Mouse (Mus musculus) C2C12 (cell line): ENCODE results near the gene Myh6. TPM values are rescaled to one million over a fixed set of nuclear protein-coding genes. Genes with fewer than 3 reads are reported as not detected.
"Not testable (repeated sequence)": the region's sequence is repeated elsewhere in the genome, so short reads cannot be mapped to it uniquely, and the experiment has no call there.

Source experiments
- H3K27me3 ChIP-seq: one replicate; pipeline ENCODE4 v1.6.1; 2011; ENCODE audit not compliant: control insufficient read depth, insufficient read depth, insufficient read length
- H3K36me3 ChIP-seq: one replicate; pipeline ENCODE4 v1.6.1; 2011; ENCODE audit not compliant: control insufficient read depth, insufficient read depth
- H3K4me3 ChIP-seq: one replicate; pipeline ENCODE4 v1.5.1; 2011; ENCODE audit warnings: mild to moderate bottlenecking, control low read depth; ENCODE audit not compliant: poor library complexity, insufficient read depth, severe bottlenecking
- H3K79me2 ChIP-seq: one replicate; pipeline ENCODE4 v1.6.1; 2011; ENCODE audit not compliant: control insufficient read depth, insufficient read depth
- H3K79me3 ChIP-seq: one replicate; pipeline ENCODE4 v1.6.1; 2011; ENCODE audit warnings: low read depth, control low read depth
- H3ac ChIP-seq: one replicate; pipeline ENCODE3; 2011; ENCODE audit warnings: low read depth; ENCODE audit not compliant: control insufficient read depth, insufficient read length
- CEBPB ChIP-seq: IDR thresholded peaks from one replicate; pipeline ENCODE4 v1.6.1; 2011; ENCODE audit warnings: low read depth, mild to moderate bottlenecking, control low read depth, moderate library complexity
- CTCF ChIP-seq: IDR thresholded peaks from one replicate; pipeline ENCODE4 v1.5.1; 2011; ENCODE audit not compliant: control insufficient read depth, insufficient read depth, insufficient read length
- FOSL1 ChIP-seq: IDR thresholded peaks from one replicate; pipeline ENCODE4 v1.8.0; 2011; ENCODE audit warnings: mild to moderate bottlenecking, low read length; ENCODE audit not compliant: poor library complexity, insufficient read depth, severe bottlenecking
- MAX ChIP-seq: IDR thresholded peaks from one replicate; pipeline ENCODE4 v1.6.1; 2011; ENCODE audit warnings: mild to moderate bottlenecking, control low read depth
- MYOD1 ChIP-seq: IDR thresholded peaks from one replicate; pipeline ENCODE4 v1.6.1; 2011; ENCODE audit warnings: low read depth; ENCODE audit not compliant: control insufficient read depth, insufficient read length
- MYOG ChIP-seq: IDR thresholded peaks from one replicate; pipeline ENCODE4 v1.6.1; 2011; ENCODE audit not compliant: control insufficient read depth, insufficient read length; ENCODE audit errors: extremely low read depth
- USF1 ChIP-seq: IDR thresholded peaks from one replicate; pipeline ENCODE4 v1.6.1; 2011; ENCODE audit warnings: low read depth, mild to moderate bottlenecking, control low read depth, moderate library complexity
- polyA plus RNA-seq: library from polyadenylated mRNA; unstranded; fragments of >200 nt; fragmentation: generic; extraction: Trizol; gene quantifications from one replicate; pipeline ENCODE4 v1.2.1, GENCODE M21; 2012; ENCODE audit warnings: missing spikeins

Myh6 gene
- polyA plus RNA-seq, 1 experiment = 0.02 TPM

- Histone ChIP-seq H3K4me3 (no peak overlapping the region), H3K79me2 (no peaks in the 10 kb centered on the region), H3K36me3 (no peaks in the 10 kb centered on the region), H3K27me3 (peaks cover 13% of the 10 kb centered on the region), H3ac (no peak overlapping the region), H3K79me3 (no peaks in the 10 kb centered on the region)
- no peak for TF ChIP-seq FOSL1
- no peak for TF ChIP-seq MAX
- TF ChIP-seq MYOD1 = no peak
- no peak for TF ChIP-seq CEBPB
These were observed 26.9 kb upstream of the Myh6 start for GRCm38 (mm10) chr14:54993636-54994035.

DNA sequence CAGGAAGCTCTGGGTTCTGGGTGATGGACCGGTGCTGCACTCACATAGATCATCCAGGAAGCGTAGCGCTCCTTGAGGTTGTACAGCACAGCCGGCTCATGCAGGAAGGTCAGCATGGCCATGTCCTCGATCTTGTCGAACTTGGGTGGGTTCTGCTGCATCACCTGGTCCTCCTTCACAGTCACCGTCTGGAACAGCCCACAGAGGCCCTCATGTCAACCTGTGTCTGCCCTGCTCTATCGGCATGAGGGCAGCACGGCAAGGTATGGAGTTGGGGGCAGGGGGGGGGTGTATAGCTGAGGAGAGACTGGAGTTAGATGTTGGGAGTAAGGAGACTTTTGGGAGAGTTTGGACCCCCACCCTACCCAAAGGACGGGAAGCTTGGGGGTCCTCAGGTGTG is 25.5 kb upstream of the Myh6 start:
- Histone ChIP-seq H3K27me3 (peaks cover 20% of the 10 kb centered on the region), H3K79me3 (no peaks in the 10 kb centered on the region), H3K79me2 (no peaks in the 10 kb centered on the region), H3K4me3 (no peak overlapping the region), H3ac (no peak overlapping the region), H3K36me3 (no peaks in the 10 kb centered on the region)
- no peak for TF ChIP-seq MYOD1
- TF ChIP-seq MAX = no peak
- TF ChIP-seq CTCF = no peak
- no peak for TF ChIP-seq FOSL1
- TF ChIP-seq CEBPB = no peak
- TF ChIP-seq MYOG = no peak
- TF ChIP-seq USF1 = no peak

DNA sequence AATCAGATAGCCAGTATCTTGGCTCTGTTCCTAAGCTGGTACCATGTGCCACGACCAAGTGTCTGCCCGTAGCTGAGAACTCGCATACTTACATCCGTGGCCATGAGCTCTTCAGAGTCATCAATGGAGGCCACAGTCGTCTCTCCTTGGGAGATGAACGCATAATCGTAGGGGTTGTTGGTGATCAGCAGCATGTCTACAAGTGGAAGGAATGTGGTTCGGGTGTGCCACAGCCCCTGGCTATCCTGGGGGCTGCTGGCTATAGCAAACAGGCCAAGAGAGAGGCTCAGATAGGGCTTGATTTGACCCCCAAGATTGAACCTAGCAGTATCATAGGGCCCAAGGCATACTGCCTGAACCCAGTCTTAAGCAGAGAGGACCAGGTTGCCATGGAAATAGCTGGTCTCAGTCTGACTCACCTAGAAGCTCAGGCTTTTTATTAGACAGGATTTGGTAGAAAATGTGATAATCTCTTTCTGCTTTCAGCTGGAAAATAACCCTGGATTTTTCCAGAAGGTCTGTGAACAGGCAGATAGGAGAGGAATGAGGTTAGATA is 23.2 kb upstream of the Myh6 start:
- Histone ChIP-seq H3K4me3 (no peak overlapping the region), H3K79me2 (no peaks in the 10 kb centered on the region), H3ac (no peak overlapping the region), H3K79me3 (no peaks in the 10 kb centered on the region), H3K36me3 (no peaks in the 10 kb centered on the region), H3K27me3 (peaks cover 24% of the 10 kb centered on the region)
- TF ChIP-seq USF1 (no peak), MYOG (no peak), MYOD1 (no peak), FOSL1 (no peak), MAX (no peak), CEBPB (no peak), CTCF (no peak)

- Histone ChIP-seq H3K36me3 (no peaks in the 10 kb centered on the region), H3K79me3 (no peaks in the 10 kb centered on the region), H3ac (no peak overlapping the region), H3K79me2 (no peaks in the 10 kb centered on the region), H3K4me3 (no peak overlapping the region), H3K27me3 (peaks cover 26% of the 10 kb centered on the region)
- TF ChIP-seq MAX (no peak), USF1 (no peak), MYOG (no peak), CTCF (no peak), MYOD1 (no peak), FOSL1 (no peak), CEBPB (no peak)
These were observed 22.2 kb upstream of the Myh6 start for GRCm38 (mm10) chr14:54988882-54989281.

- not testable (repeated sequence) for H3ac ChIP-seq, H3K79me3 ChIP-seq, H3K79me2 ChIP-seq, H3K36me3 ChIP-seq, H3K4me3 ChIP-seq
- H3K27me3 ChIP-seq = peaks cover 26% of the 10 kb centered on the region
These were observed 21.7 kb upstream of the Myh6 start for GRCm38 (mm10) chr14:54988350-54988874.

- no peak for TF ChIP-seq MYOG
- no peak for TF ChIP-seq MYOD1
- TF ChIP-seq CTCF = no peak
- TF ChIP-seq CEBPB = no peak
- no peak for TF ChIP-seq FOSL1
- no peak for TF ChIP-seq USF1
- no peak for TF ChIP-seq MAX
- no peak overlapping the region for H3K4me3 ChIP-seq
- peaks cover 18% of the 10 kb centered on the region for H3K27me3 ChIP-seq
- H3ac ChIP-seq = no peak overlapping the region
- H3K36me3 ChIP-seq = no peaks in the 10 kb centered on the region
- H3K79me3 ChIP-seq = no peaks in the 10 kb centered on the region
- H3K79me2 ChIP-seq = no peaks in the 10 kb centered on the region
These were observed 15.2 kb upstream of the Myh6 start for GRCm38 (mm10) chr14:54981934-54982333.
